Mouse (Mus musculus) MEL (cell line): Measurements from ENCODE around the gene Ankrd39.

Experiments used
- E2F4 ChIP-seq: IDR thresholded peaks from 2 replicates; pipeline ENCODE4 v1.6.1; 2011; ENCODE audit warnings: low read depth, low read length, improper control_type of control experiment, borderline replicate concordance
- MXI1 ChIP-seq: IDR thresholded peaks from 2 replicates; pipeline ENCODE4 v1.6.1; 2011; ENCODE audit warnings: mild to moderate bottlenecking, low read depth, low read length, improper control_type of control experiment

DNA sequence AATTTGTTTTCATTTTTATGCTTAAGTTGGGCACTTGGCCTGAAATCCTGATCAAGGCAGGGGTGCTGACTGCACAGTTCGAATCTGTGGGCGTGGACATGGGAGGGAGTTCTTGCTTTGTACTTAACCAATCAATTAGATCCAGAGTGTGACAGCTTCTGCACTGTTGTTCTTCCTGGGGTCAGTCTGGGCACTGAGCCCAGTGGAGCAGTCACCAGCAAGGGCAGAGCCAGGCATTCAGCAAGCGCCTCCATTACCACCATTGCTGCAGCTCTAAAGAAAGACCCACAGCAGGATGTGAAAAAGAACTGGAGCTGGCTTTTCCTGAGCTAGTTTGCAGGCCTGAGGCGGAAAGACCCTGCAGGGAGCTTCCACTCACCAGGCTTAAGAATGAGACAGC, 48.9 kb upstream of the Ankrd39 start:
- TF ChIP-seq MXI1 (no peak), E2F4 (no peak)
